Mouse (Mus musculus) small intestine, adult 2 months (tissue): ENCODE results near the gene Usp18.

Source experiments
- CTCF ChIP-seq: fragments of 200-500 bp; IDR thresholded peaks from 2 replicates; pipeline ENCODE4 v1.5.1; 2012; ENCODE audit warnings: low read depth, mild to moderate bottlenecking, control low read depth, inconsistent platforms, low read length, moderate library complexity, mixed read lengths; ENCODE audit not compliant: insufficient replicate concordance, insufficient read length; ENCODE audit errors: extremely low read depth
- POLR2A ChIP-seq: fragments of 200-500 bp; IDR thresholded peaks from 2 replicates; pipeline ENCODE4 v1.6.1; 2012; ENCODE audit warnings: low read depth, mild to moderate bottlenecking, control low read depth, inconsistent platforms, low read length, moderate library complexity

DNA sequence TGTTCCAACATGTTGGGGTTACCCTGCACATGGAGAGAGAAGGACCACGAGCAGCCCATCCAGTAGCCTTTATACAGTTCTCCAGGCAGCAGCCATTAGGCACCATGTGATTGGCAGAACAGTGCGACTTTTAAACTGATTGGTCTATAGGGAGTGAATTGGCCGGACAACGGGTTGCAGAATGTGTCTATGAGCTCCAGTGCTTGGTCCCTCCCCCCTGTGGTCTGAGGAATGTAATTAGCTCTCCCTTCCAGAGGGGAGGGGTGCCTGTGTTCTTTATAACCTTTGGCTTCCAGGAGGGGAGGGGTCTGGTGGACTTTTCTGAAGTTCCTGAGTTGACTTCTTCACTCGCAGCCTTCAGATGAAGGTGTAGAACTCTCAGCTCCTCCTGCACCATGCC, 43.7 kb upstream of the Usp18 start:
- TF ChIP-seq CTCF (no peak), POLR2A (no peak)
